Mouse (Mus musculus) CD4-positive, CD25-positive, alpha-beta regulatory T cell, adult 2 months (primary cell): ENCODE results near the gene Mlc1.

Source experiments
- DNase-seq: peaks from one replicate; pipeline ENCODE4 v3.0.0-alpha.2; 2012; ENCODE audit warnings: low read depth, low spot score

Gene Mlc1

DNA sequence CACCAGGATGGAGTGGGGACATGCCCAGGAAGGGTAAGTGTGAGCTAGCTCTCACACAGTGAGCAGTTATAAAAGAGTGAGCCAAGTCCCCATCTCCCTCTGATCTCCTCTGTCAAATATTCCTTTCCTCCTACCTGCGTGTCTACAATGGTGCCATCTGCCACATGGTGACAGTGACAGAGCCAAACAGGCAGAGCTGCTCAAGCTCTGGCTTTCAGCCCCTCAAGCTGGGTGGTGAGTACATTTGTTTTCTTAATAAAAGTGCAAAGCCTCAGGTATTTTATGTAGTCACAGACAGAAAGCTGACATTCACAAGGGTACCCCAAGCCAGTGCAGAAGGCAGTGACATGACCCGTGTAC, 41.5 kb downstream of the Mlc1 start:
- DNase-seq: no peak

DNA sequence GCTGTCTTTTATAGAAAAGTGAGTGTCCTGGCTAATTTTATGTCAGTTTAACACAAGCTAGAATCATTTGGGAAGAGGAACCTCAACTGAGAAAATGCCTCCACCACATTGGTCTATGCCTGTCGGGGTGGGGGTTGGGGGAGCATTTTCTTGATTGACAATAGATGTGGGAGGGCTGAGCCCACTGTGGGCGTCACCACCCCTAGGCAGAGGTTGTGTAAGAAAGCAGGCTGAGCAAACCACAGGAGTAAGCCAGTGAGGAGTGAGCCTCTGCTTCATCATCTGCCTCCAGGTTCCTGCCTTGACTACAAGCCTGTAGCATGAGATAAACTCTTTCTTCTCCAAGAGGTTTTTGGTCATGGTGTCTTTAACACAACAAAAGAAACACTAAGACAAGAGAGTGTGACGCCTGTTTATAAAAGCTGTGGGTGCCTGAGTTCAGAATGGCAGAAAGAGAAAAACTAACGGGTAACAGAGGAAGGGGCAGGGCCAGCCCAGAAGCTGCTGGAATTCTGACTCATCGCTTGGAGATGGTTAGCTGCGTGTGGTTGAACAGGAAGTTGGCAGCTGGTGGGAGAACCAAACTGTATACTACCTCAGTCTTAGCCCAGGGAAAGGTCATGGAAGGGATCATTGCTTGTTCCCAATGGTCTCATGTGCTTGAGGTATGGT, 42.1 kb downstream of the Mlc1 start:
- DNase-seq: no peak

DNA sequence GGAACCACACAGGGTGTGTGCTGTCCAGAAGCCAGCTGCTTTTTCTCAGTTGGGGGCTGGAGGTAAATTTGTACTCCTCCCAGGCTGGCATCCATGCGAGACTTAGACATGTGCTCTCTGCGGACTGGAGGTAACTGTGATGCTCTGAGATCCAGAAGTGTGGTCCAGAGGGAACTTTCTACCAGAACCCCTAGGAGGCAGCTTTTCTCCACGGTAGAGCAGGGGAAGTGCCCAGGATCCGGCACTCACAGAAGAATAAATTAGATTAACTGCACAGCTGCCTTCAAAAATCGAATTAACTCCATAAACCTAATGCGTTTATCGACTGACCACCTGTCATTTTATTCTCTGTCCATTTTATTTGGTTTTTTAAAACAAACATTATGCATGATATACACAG, 44.7 kb downstream of the Mlc1 start:
- no peak for DNase-seq

DNA sequence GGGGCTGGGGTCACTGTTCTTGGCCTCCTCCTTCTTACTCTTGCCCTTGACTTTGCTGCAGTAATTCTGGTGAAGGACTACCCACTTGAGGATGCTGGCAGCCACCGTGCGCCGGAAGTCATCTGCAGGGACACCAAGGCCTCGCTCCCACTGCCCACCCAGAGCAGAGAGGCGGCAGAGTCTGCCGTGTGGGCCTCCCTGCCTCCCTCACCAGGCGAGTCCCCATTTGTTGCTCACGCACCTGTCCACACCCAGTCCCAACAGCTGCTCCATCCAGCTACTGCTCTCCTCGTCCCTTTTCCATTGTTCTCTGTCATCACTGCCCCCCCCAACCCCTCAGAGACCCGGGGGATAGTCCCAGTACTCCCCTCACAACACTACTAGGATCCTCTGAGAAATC, 46.1 kb downstream of the Mlc1 start:
- no peak for DNase-seq

DNA sequence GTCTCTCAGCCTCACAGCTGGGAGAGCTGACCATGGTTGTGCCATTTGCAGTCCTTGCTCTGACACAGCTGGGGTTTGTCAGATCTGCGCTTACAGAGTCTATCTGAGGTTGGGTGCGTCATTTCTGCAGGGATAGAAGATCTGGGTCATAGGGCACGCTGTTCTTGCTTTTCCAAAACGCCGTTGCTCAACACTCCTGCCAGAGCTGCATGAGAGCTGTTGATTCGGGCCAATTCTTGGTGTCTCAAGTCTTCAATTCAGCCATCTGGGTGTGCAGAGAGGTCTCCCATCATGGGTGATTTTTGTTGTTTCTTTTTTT, 56.9 kb downstream of the Mlc1 start:
- DNase-seq: no peak

DNA sequence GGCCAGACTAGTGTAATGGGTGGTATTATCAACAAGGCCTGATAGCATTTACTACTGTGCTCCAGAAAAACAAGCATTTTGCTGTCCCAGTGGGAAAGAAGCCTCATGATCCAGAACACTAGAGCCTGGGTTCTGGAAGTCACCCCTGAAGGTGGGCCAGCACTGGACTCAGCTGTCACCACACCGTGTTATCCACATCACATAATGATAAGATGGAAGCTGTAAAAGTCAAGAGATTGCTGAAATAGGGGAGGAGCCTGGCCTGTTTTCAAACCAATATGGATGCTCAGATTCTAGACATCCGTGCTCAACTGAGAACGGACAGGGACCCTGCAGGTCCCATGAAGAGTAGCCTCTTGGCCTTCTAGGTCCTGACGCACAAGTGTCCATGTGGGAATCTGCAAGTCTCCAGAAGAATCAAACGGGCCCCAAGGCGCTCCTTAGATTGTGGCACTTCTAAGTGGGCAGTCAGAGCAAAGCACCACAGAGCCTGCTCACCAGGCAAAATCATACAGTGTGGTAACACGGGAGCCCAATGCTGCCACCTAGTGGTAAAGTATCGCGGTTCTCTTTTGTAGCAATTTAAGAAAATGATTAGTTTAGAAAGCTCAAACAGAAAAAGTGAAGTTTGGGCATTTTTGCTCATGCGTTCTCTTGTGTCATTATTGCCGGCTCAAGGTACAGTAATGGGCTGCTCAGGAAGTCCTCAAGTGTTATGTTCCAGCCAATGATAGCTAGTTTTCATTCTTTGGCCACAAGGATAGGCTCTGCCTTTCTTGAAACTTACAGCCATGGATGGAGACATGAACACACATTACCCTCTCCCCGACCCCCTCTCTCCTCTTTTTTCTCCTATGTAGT, 57.4 kb downstream of the Mlc1 start:
- peak; percentile 82 for DNase-seq

DNA sequence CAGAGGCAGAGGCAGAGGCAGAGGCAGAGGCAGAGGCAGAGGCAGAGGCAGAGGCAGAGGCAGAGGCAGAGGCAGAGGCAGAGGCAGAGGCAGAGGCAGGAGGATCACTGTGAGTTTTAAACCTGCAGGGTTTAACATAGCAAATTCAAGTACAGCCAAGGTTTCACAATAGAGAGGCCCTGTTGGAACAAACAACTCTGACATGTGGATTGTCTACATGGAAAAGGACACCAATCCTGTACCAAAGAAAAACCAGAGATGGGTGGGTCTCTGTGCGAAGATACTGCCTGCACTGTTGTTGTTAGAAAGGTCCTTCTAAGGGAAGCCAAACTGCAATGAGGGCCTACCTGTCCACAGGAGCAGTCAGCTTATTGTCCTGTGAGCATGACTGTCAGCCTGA, 58.7 kb downstream of the Mlc1 start:
- DNase-seq: no peak

DNA sequence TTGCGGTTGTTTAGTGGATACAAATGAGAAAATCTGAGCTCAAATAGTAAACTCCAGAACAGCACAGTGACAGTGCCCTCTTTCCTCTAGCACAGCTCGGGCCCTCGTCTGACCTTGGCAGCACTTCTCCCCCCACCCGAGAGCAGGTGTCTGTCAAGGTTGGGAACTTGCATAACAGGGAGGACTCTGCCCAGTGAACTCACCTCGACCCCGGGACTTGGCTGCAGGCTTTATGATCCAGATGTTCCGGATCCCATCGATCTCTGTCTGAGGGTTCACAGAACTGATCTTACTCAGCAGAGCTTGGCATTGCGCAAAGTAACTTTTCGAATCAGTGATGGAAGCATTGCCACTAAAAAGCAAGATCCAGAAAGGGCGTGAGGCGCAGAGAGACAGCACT, 59.5 kb downstream of the Mlc1 start:
- DNase-seq: no peak

DNA sequence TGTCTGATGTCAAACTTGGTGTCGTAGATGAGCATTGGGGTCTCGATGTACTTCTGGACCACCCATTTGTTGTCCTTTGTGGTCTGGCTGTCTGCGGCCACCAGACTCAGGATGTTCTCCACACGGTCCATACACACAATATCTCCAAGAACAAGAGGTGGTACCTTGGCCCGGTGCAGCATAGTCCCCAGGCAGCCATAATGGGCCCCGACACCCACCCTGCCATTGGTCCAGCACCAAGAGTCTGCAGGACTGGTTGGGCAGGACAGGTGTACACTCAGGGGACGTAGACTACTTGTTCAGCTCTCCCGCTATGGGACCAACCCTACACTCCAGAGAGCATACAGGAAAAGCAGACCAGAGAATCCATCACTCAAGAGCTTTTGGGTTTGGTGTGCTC, 61.7 kb downstream of the Mlc1 start:
- no peak for DNase-seq

DNA sequence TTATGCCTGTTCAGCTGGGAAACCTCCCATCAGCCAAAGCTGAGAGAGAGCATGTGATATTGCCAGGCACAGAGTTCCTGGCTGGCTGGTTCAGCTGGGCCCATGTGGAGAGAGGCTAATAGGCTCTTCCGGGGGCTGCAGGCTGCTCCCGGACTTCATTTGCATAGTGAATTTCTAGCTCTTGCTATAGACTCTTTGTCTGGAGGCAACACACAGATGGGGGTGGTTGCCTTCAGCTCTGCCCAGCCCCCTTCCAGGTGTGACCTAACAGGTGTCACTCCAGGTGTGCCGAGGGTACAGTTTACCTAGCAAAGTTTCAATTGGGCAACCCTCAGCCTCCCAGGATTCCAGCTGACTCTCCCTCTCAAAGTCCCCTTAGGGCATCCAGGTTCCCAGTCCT, 62.4 kb downstream of the Mlc1 start:
- DNase-seq: no peak

DNA sequence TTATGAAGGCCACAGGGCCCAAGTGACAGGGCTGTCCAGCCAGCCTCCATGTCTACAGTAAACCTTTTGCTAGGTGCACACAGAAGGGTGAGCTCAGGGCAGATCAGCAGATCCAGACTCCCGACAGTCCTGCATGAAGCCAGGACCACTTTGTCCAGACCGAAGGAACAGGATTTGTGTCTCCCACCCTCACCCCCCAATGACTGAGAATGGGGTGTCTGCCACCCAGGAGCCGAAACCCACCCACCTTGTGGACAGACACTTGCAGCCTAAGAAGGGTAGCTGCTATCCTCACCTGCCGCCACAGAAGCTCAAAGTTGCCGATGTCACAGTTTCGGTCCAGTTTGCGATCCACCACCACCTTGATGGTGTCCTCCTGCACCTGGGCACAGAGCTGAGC, 63.8 kb downstream of the Mlc1 start:
- DNase-seq: no peak

DNA sequence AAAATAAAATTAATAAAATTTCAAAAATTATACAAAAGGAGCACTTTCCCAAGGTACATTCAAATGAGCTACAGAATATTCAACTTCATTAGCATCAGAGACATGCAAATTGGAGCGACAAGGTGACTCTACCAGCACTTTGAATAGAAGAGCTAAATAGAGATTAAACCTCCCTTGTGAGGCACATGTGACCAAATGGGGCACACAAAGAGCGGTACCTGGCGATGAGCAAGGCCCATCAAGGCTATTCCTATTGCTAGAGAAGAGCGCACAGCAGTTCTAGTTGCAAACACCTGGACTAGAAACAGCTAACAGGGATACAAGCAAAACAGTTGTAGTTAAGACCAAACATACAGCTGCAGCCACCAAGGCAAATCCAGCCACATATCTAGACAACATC, 72.5 kb downstream of the Mlc1 start:
- no peak for DNase-seq
